ENCODE assay signal across 10 mouse cellular contexts in the genomic region with DNA sequence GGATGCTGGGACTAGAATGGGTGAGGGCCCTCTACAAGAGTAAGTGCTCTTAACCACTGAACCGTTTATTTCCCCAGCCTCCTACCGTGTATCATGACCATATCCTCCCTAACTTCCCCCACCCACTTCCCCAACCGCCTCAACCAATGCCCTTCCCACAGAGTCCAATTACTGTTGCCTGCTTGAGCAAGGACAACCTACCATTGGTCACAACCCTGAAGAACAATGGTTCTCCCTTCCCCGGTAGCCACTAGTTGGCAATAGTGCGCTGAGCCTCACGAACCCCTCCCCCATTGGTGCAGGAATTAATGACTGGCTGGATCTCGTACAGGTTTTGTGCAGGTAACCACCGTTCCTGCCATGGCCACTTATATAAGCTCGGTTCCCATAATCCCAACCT. TPM values are rescaled to one million over a fixed set of nuclear protein-coding genes. Genes with fewer than 3 reads are reported as not detected.
DNase-seq lines count a peak whose midpoint lies in the region; ATAC-seq and TF ChIP-seq lines count a peak whose summit lies in the region.
"Had no signal": no experiment of that assay in that cellular context is flagged by ENCODE, and none has a peak within 500 bp of the region (broad histone marks: within the 10 kb centered on the region; RNA-seq: fewer than 3 reads in every experiment).

No protein-coding gene starts in this region.

- no peaks in the 10 kb centered on the region for H3K9me3 ChIP-seq in heart, embryonic 12.5 days (replicated peaks)
- no peaks in the 10 kb centered on the region for H3K9me3 ChIP-seq in intestine, postnatal 0 days (ENCODE audit: control insufficient read depth)
- no peaks in the 10 kb centered on the region for H3K9me3 ChIP-seq in midbrain, postnatal 0 days (ENCODE audit: low read length)

- no peaks in the 10 kb centered on the region for H3K36me3 ChIP-seq in heart, embryonic 12.5 days
- no peaks in the 10 kb centered on the region; the same call in 1 of the 2 replicates for H3K36me3 ChIP-seq in intestine, postnatal 0 days (ENCODE audit: control insufficient read depth, insufficient read depth)
- no peaks in the 10 kb centered on the region for H3K36me3 ChIP-seq in midbrain, postnatal 0 days (ENCODE audit: insufficient read depth, low read length)

- peaks cover 16% of the 10 kb centered on the region; the same call in 1 of the 2 replicates for H3K27me3 ChIP-seq in heart, embryonic 12.5 days (replicated peaks)
- no peaks in the 10 kb centered on the region for H3K27me3 ChIP-seq in intestine, postnatal 0 days (replicated peaks; ENCODE audit: control insufficient read depth, insufficient read depth, low read length)
- no peaks in the 10 kb centered on the region for H3K27me3 ChIP-seq in midbrain, postnatal 0 days (ENCODE audit: insufficient read depth, low read length)

- no peak overlapping the region for H3K27ac ChIP-seq in heart, embryonic 12.5 days (ENCODE audit: poor library complexity, severe bottlenecking)
- peak overlapping the region; percentile 84 for H3K27ac ChIP-seq in intestine, postnatal 0 days (ENCODE audit: low read depth, low read length)
- no peak overlapping the region for H3K27ac ChIP-seq in midbrain, postnatal 0 days (ENCODE audit: low read depth, low read length)
- H3K27ac ChIP-seq: hindbrain, postnatal 0 days had no signal

- peak; percentile 65 for TF ChIP-seq CTCF in intestine, postnatal 0 days (IDR thresholded peaks at IDR 0.05; ENCODE audit: low read depth)
- TF ChIP-seq CTCF in midbrain, postnatal 0 days (IDR thresholded peaks at IDR 0.05): no peak

- intact Hi-C loops in left cerebral cortex, postnatal 4 days (cut with DNase I): no loop called here

- DNase-seq in heart, postnatal 4 days: peak; percentile 35
- peak; percentile 78 for DNase-seq in ES-CJ7 (ENCODE audit: low read depth, low spot score)
- peak; percentile 52 to 70 for DNase-seq in lung, postnatal 4 days
- DNase-seq in right cerebral cortex, postnatal 4 days: no peak
- DNase-seq in left cerebral cortex, postnatal 4 days: no peak
- no peak for DNase-seq in midbrain, postnatal 0 days (ENCODE audit: low spot score)
- DNase-seq: cerebellum, adult 11-12 months had no signal

- ATAC-seq in heart, embryonic 12.5 days (ENCODE audit: insufficient number of reproducible peaks, low FRiP score): no peak
- ATAC-seq in intestine, postnatal 0 days: peak; percentile 32
- ATAC-seq in midbrain, postnatal 0 days (ENCODE audit: low FRiP score): no peak
- ATAC-seq: hindbrain, postnatal 0 days had no signal

- H3K4me1 ChIP-seq in heart, embryonic 12.5 days (replicated peaks): peaks cover 10% of the 10 kb centered on the region
- peaks cover 18% of the 10 kb centered on the region for H3K4me1 ChIP-seq in intestine, postnatal 0 days (replicated peaks; ENCODE audit: control insufficient read depth, insufficient read depth, low read length)
- H3K4me1 ChIP-seq in midbrain, postnatal 0 days (ENCODE audit: insufficient read depth, low read length): no peaks in the 10 kb centered on the region

- no peak overlapping the region for H3K9ac ChIP-seq in heart, embryonic 12.5 days
- H3K9ac ChIP-seq in intestine, postnatal 0 days (ENCODE audit: low read depth, low read length): no peak overlapping the region
- H3K9ac ChIP-seq in midbrain, postnatal 0 days (replicated peaks; ENCODE audit: low read length, poor library complexity, severe bottlenecking): no peak overlapping the region

- no peak overlapping the region for H3K4me3 ChIP-seq in heart, embryonic 12.5 days
- no peak overlapping the region for H3K4me3 ChIP-seq in intestine, postnatal 0 days (ENCODE audit: low read depth, low read length)
- no peak overlapping the region for H3K4me3 ChIP-seq in midbrain, postnatal 0 days (ENCODE audit: low read depth, low read length)

- WGBS in heart, embryonic 12.5 days: 47% methylated on average over 9 of the region's 9 CpGs
- WGBS in intestine, postnatal 0 days: 47% methylated on average over 9 of the region's 9 CpGs
- WGBS in midbrain, postnatal 0 days: 65% methylated on average over 9 of the region's 9 CpGs

- no peak overlapping the region for H3K4me2 ChIP-seq in heart, embryonic 12.5 days
- H3K4me2 ChIP-seq in intestine, postnatal 0 days (replicated peaks; ENCODE audit: low read depth): peak overlapping the region; percentile 27; the same call in 1 of the 2 replicates
- H3K4me2 ChIP-seq in midbrain, postnatal 0 days (ENCODE audit: low read depth, low read length, poor library complexity, severe bottlenecking): no peak overlapping the region

RNA-seq across cellular contexts. Expression of gene Tbc1d2, which starts 19.6 kb away (rescaled TPM):
- total RNA-seq in heart, postnatal 4 days (2021): 1 to 10 TPM; 2.9 to 3.5 TPM
- polyA plus RNA-seq in heart, embryonic 12.5 days (2016; fragmentation: Nextera tagmentation; extraction: Ambion mirVana): 0.42 and 0.51 TPM in 2 replicates
- polyA plus RNA-seq in intestine, postnatal 0 days (2015; fragmentation: Nextera tagmentation; extraction: Ambion mirVana): 5.1 and 5.2 TPM in 2 replicates
- 1 to 10 TPM; 1.3 to 1.4 TPM for total RNA-seq in left cerebral cortex, postnatal 4 days (2021)
- total RNA-seq in midbrain, postnatal 0 days (2014; rRNA removed): 0.85 and 1.9 TPM in 2 replicates
- 0.52 and 0.55 TPM in 2 replicates for polyA plus RNA-seq in midbrain, postnatal 0 days (2015; fragmentation: Nextera tagmentation; extraction: Ambion mirVana)

RNA-seq across cellular contexts. Expression of gene Coro2a, which starts 28.4 kb away (rescaled TPM):
- total RNA-seq in heart, postnatal 4 days (2021): under 1 TPM; 0.25 to 0.48 TPM
- polyA plus RNA-seq in heart, embryonic 12.5 days (2016; fragmentation: Nextera tagmentation; extraction: Ambion mirVana): 0.15 and 0.34 TPM in 2 replicates
- polyA plus RNA-seq in intestine, postnatal 0 days (2015; fragmentation: Nextera tagmentation; extraction: Ambion mirVana): 53.0 and 59.7 TPM in 2 replicates
- total RNA-seq in left cerebral cortex, postnatal 4 days (2021): 10 to 100 TPM; 37.9 to 39.9 TPM
- total RNA-seq in midbrain, postnatal 0 days (2014; rRNA removed): 24.4 and 33.2 TPM in 2 replicates
- 7.0 and 7.8 TPM in 2 replicates for polyA plus RNA-seq in midbrain, postnatal 0 days (2015; fragmentation: Nextera tagmentation; extraction: Ambion mirVana)

Comparison
In these comparisons a context has a peak if more than half of its experiments do, and no peak if none do; other contexts are left out.
1. DNase-seq: peak in heart, postnatal 4 days (single experiment), ES-CJ7 (single experiment) and lung, postnatal 4 days (2 of 2); none in right cerebral cortex, postnatal 4 days (single experiment), left cerebral cortex, postnatal 4 days (single experiment) and midbrain, postnatal 0 days (single experiment).
2. RNA of gene Coro2a, which starts 28.4 kb away (total RNA-seq): 37.9 to 39.9 TPM in left cerebral cortex, postnatal 4 days and 24.4 to 33.2 TPM in midbrain, postnatal 0 days; 0.25 to 0.48 TPM in heart, postnatal 4 days; every median in the first group is over 10 times any median in the second.